Mouse (Mus musculus): ENCODE results near the gene Dtx3. TPM values are rescaled to one million over a fixed set of nuclear protein-coding genes. Genes with fewer than 3 reads are reported as not detected.
"Not testable (repeated sequence)": the region's sequence is repeated elsewhere in the genome, so short reads cannot be mapped to it uniquely, and the experiment has no call there.

Gene Dtx3
- total RNA-seq, 1 experiment, result 29.5 TPM

GRCm38 (mm10) chr10:127164190-127164589, 31.3 kb downstream of the Dtx3 start:
- no peaks in the 10 kb centered on the region for H3K36me3 ChIP-seq (ENCODE audit: control insufficient read depth, insufficient read depth, low read length, poor library complexity, severe bottlenecking)
- no peaks in the 10 kb centered on the region for H3K9me3 ChIP-seq (ENCODE audit: control insufficient read depth, insufficient read depth, low read depth, low read length)
- H3K4me1 ChIP-seq (ENCODE audit: control insufficient read depth in 2 of 2, insufficient read depth in 2 of 2, low read length in 2 of 2, poor library complexity in 1 of 2), result peaks cover 2 to 3% of the 10 kb centered on the region in 2 experiments; a peak in 2 of 4 replicates
- in situ Hi-C loops (cut with MboI; ENCODE audit: low sequenced_read_pairs in 2 of 2, unreplicated experiment in 2 of 2), result no loop called here
- no peak for DNase-seq (ENCODE audit: low read depth, low spot score)
- H3K9ac ChIP-seq (ENCODE audit: insufficient read depth, low read depth, low read length, poor library complexity, severe bottlenecking), result no peak overlapping the region
- H3K27ac ChIP-seq (ENCODE audit: insufficient read depth, low read depth, low read length, poor library complexity, severe bottlenecking), result no peak overlapping the region
- H3K4me3 ChIP-seq (ENCODE audit: insufficient read depth in 1 of 2, low read depth in 1 of 2, low read length in 2 of 2, poor library complexity in 1 of 2, severe bottlenecking in 1 of 2), result no peak overlapping the region
- no peak for TF ChIP-seq CHD2 (IDR thresholded peaks at IDR 0.05; ENCODE audit: low read depth, low read length)
- TF ChIP-seq ZC3H11A (IDR thresholded peaks at IDR 0.05; ENCODE audit: borderline replicate concordance, low read depth, low read length), result no peak
- no peak for TF ChIP-seq HCFC1 (IDR thresholded peaks at IDR 0.05; ENCODE audit: borderline replicate concordance, insufficient read depth, low read length)
- TF ChIP-seq MAFK (IDR thresholded peaks at IDR 0.05; ENCODE audit: insufficient read depth, low read depth, low read length), result no peak
- no peak for TF ChIP-seq ZNF384 (IDR thresholded peaks at IDR 0.05; ENCODE audit: low read depth, low read length)

DNA sequence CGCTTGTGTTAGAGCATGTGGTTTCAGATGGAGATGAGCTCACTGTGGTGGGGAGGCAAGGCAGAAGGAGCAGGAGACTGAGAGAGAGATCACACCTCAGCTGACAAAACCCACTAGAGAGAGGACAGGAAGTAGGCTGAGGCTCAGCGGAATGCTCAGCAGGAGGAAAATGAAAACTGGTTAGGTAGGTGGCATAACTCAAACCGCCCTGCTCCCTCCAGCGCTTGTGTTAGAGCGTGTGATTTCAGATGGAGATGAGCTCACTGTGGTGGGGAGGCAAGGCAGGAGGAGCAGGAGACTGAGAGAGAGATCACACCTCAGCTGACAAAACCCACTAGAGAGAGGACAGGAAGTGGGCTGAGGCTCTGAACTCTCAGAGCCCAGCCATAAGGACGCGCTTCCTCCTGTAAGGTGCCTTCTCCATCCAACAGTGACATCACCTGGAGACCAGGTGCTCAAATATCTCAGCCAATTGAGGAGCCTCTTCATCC, 32.7 kb downstream of the Dtx3 start:
- H3K4me3 ChIP-seq (ENCODE audit: insufficient read depth in 1 of 2, low read depth in 1 of 2, low read length in 2 of 2, poor library complexity in 1 of 2, severe bottlenecking in 1 of 2); H3K4me1 ChIP-seq (ENCODE audit: control insufficient read depth in 2 of 2, insufficient read depth in 2 of 2, low read length in 2 of 2, poor library complexity in 1 of 2); H3K9ac ChIP-seq (ENCODE audit: insufficient read depth, low read depth, low read length, poor library complexity, severe bottlenecking); H3K27ac ChIP-seq (ENCODE audit: insufficient read depth, low read depth, low read length, poor library complexity, severe bottlenecking); DNase-seq (ENCODE audit: low read depth, low spot score); H3K9me3 ChIP-seq (ENCODE audit: control insufficient read depth, insufficient read depth, low read depth, low read length); H3K36me3 ChIP-seq (ENCODE audit: control insufficient read depth, insufficient read depth, low read length, poor library complexity, severe bottlenecking); in situ Hi-C loops (cut with MboI; ENCODE audit: low sequenced_read_pairs in 2 of 2, unreplicated experiment in 2 of 2): not testable (repeated sequence)

DNA sequence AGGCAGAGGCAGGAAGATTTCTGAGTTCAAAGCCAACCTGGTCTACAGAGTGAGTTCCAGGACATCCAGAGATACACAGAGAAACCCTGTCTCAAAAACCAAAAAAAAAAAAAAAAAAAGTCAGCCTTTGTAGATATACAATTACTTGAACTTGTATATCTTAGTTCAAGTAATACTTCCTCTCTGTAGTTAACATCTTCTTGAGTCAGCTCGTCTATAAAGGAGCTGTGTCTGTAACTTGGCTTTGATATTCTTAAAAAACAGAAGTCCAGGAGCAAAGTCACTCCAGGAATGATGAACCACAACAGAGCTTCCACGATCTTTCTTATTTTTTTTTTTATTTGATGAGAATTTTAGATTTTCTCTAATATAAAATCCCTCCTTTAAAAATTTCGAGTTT, 34.8 kb downstream of the Dtx3 start:
- DNase-seq (ENCODE audit: low read depth, low spot score), result no peak
- Histone ChIP-seq H3K27ac (ENCODE audit: insufficient read depth, low read depth, low read length, poor library complexity, severe bottlenecking) (no peak overlapping the region), H3K36me3 (ENCODE audit: control insufficient read depth, insufficient read depth, low read length, poor library complexity, severe bottlenecking) (no peaks in the 10 kb centered on the region), H3K4me1 (ENCODE audit: control insufficient read depth in 2 of 2, insufficient read depth in 2 of 2, low read length in 2 of 2, poor library complexity in 1 of 2) (peaks cover 2% of the 10 kb centered on the region in 2 experiments; a peak in 2 of 4 replicates), H3K4me3 (ENCODE audit: insufficient read depth in 1 of 2, low read depth in 1 of 2, low read length in 2 of 2, poor library complexity in 1 of 2, severe bottlenecking in 1 of 2) (no peak overlapping the region), H3K9me3 (ENCODE audit: control insufficient read depth, insufficient read depth, low read depth, low read length) (no peaks in the 10 kb centered on the region), H3K9ac (ENCODE audit: insufficient read depth, low read depth, low read length, poor library complexity, severe bottlenecking) (no peak overlapping the region)
- in situ Hi-C loops (cut with MboI; ENCODE audit: low sequenced_read_pairs in 2 of 2, unreplicated experiment in 2 of 2), result no loop called here
- TF ChIP-seq ZNF384 (IDR thresholded peaks at IDR 0.05; ENCODE audit: low read depth, low read length) (no peak), HCFC1 (IDR thresholded peaks at IDR 0.05; ENCODE audit: borderline replicate concordance, insufficient read depth, low read length) (no peak), MAFK (IDR thresholded peaks at IDR 0.05; ENCODE audit: insufficient read depth, low read depth, low read length) (no peak), CHD2 (IDR thresholded peaks at IDR 0.05; ENCODE audit: low read depth, low read length) (no peak), ZC3H11A (IDR thresholded peaks at IDR 0.05; ENCODE audit: borderline replicate concordance, low read depth, low read length) (no peak)

- Histone ChIP-seq H3K9ac (ENCODE audit: insufficient read depth, low read depth, low read length, poor library complexity, severe bottlenecking) (no peak overlapping the region), H3K9me3 (ENCODE audit: control insufficient read depth, insufficient read depth, low read depth, low read length) (no peaks in the 10 kb centered on the region), H3K27ac (ENCODE audit: insufficient read depth, low read depth, low read length, poor library complexity, severe bottlenecking) (no peak overlapping the region), H3K4me1 (ENCODE audit: control insufficient read depth in 2 of 2, insufficient read depth in 2 of 2, low read length in 2 of 2, poor library complexity in 1 of 2) (peaks cover 2% of the 10 kb centered on the region in 2 experiments; a peak in 2 of 4 replicates), H3K36me3 (ENCODE audit: control insufficient read depth, insufficient read depth, low read length, poor library complexity, severe bottlenecking) (no peaks in the 10 kb centered on the region), H3K4me3 (ENCODE audit: insufficient read depth in 1 of 2, low read depth in 1 of 2, low read length in 2 of 2, poor library complexity in 1 of 2, severe bottlenecking in 1 of 2) (no peak overlapping the region)
- in situ Hi-C loops (cut with MboI; ENCODE audit: low sequenced_read_pairs in 2 of 2, unreplicated experiment in 2 of 2), result no loop called here
- no peak for DNase-seq (ENCODE audit: low read depth, low spot score)
- no peak for TF ChIP-seq ZC3H11A (IDR thresholded peaks at IDR 0.05; ENCODE audit: borderline replicate concordance, low read depth, low read length)
- TF ChIP-seq MAFK (IDR thresholded peaks at IDR 0.05; ENCODE audit: insufficient read depth, low read depth, low read length), result no peak
Observed at GRCm38 (mm10) chr10:127160081-127160480, 35.4 kb downstream of the Dtx3 start.

GRCm38 (mm10) chr10:127158471-127158870, 37.1 kb downstream of the Dtx3 start:
- TF ChIP-seq CHD2 (IDR thresholded peaks at IDR 0.05; ENCODE audit: low read depth, low read length) (no peak), ZC3H11A (IDR thresholded peaks at IDR 0.05; ENCODE audit: borderline replicate concordance, low read depth, low read length) (no peak), ZNF384 (IDR thresholded peaks at IDR 0.05; ENCODE audit: low read depth, low read length) (no peak), MAFK (IDR thresholded peaks at IDR 0.05; ENCODE audit: insufficient read depth, low read depth, low read length) (no peak), HCFC1 (IDR thresholded peaks at IDR 0.05; ENCODE audit: borderline replicate concordance, insufficient read depth, low read length) (no peak)
- H3K36me3 ChIP-seq (ENCODE audit: control insufficient read depth, insufficient read depth, low read length, poor library complexity, severe bottlenecking), result no peaks in the 10 kb centered on the region
- in situ Hi-C loops (cut with MboI; ENCODE audit: low sequenced_read_pairs in 2 of 2, unreplicated experiment in 2 of 2), result no loop called here

More at GRCm38 (mm10) chr10:127158471-127158870, 37.1 kb downstream of the Dtx3 start:
- no peak for DNase-seq (ENCODE audit: low read depth, low spot score)
- Histone ChIP-seq H3K9ac (ENCODE audit: insufficient read depth, low read depth, low read length, poor library complexity, severe bottlenecking) (no peak overlapping the region), H3K27ac (ENCODE audit: insufficient read depth, low read depth, low read length, poor library complexity, severe bottlenecking) (no peak overlapping the region), H3K9me3 (ENCODE audit: control insufficient read depth, insufficient read depth, low read depth, low read length) (no peaks in the 10 kb centered on the region), H3K4me1 (ENCODE audit: control insufficient read depth in 2 of 2, insufficient read depth in 2 of 2, low read length in 2 of 2, poor library complexity in 1 of 2) (peaks cover 0 to 2% of the 10 kb centered on the region in 2 experiments; a peak in 1 of 4 replicates), H3K4me3 (ENCODE audit: insufficient read depth in 1 of 2, low read depth in 1 of 2, low read length in 2 of 2, poor library complexity in 1 of 2, severe bottlenecking in 1 of 2) (no peak overlapping the region)

Data from ES-E14 (cell line).